Mouse (Mus musculus) intestine, embryonic 16.5 days (tissue): ENCODE measurements around the gene Baz2b. TPM values are rescaled to one million over a fixed set of nuclear protein-coding genes. Genes with fewer than 3 reads are reported as not detected.

ENCODE experiments used
- ATAC-seq: fragments of 200-750 bp; cut with Nextera tagmentation; 2 replicates; pipeline ENCODE4 v1.8.0; 2017; ENCODE audit warnings: moderate TSS enrichment, moderate library complexity
- H3K27ac ChIP-seq: fragments of 300-500 bp; sonication (generic); 2 replicates; pipeline ENCODE4 v1.5.1; 2014; ENCODE audit warnings: mild to moderate bottlenecking, low read length
- H3K27me3 ChIP-seq: fragments of 300-500 bp; sonication (generic); replicated peaks from 2 replicates; pipeline ENCODE4 v1.6.1; 2014; ENCODE audit warnings: low read length, control low read depth, mixed read lengths; ENCODE audit not compliant: control insufficient read depth, insufficient read depth
- H3K36me3 ChIP-seq: fragments of 300-500 bp; sonication (generic); 2 replicates; pipeline ENCODE4 v1.6.1; 2014; ENCODE audit warnings: low read length, control low read depth; ENCODE audit not compliant: control insufficient read depth, insufficient read depth
- H3K4me1 ChIP-seq: fragments of 300-500 bp; sonication (generic); 2 replicates; pipeline ENCODE4 v1.6.1; 2014; ENCODE audit warnings: low read length, control low read depth, mixed read lengths; ENCODE audit not compliant: control insufficient read depth, insufficient read depth
- H3K4me2 ChIP-seq: fragments of 300-500 bp; sonication (generic); 2 replicates; pipeline ENCODE4 v1.6.1; 2014; ENCODE audit warnings: low read depth, low read length, control low read depth
- H3K4me3 ChIP-seq: fragments of 300-500 bp; sonication (generic); 2 replicates; pipeline ENCODE4 v1.5.1; 2014; ENCODE audit warnings: mild to moderate bottlenecking, low read length
- H3K9ac ChIP-seq: fragments of 300-500 bp; sonication (generic); 2 replicates; pipeline ENCODE4 v1.6.1; 2014; ENCODE audit warnings: low read depth, low read length
- H3K9me3 ChIP-seq: fragments of 300-500 bp; sonication (generic); 2 replicates; pipeline ENCODE4 v1.6.1; 2016; ENCODE audit warnings: low read length, control low read depth; ENCODE audit not compliant: control insufficient read depth
- WGBS: fragments of 180-500 bp; shearing (Covaris S2); extraction: QIAGEN DNeasy Blood & Tissue Kit; methylation state at CpG from one replicate; pipeline ENCODE4 v1.1.7; 2014; 5-methylcytosine and 5-hydroxymethylcytosine counted together
- polyA plus RNA-seq: library from polyadenylated mRNA; unstranded; fragments of >200 nt; fragmentation: Nextera tagmentation; extraction: Ambion mirVana; gene quantifications from 2 replicates; pipeline ENCODE4 v1.2.1, GENCODE M21; 2015

Baz2b gene
- polyA plus RNA-seq, 1 experiment from 2014 or later: 42.3 TPM

DNA sequence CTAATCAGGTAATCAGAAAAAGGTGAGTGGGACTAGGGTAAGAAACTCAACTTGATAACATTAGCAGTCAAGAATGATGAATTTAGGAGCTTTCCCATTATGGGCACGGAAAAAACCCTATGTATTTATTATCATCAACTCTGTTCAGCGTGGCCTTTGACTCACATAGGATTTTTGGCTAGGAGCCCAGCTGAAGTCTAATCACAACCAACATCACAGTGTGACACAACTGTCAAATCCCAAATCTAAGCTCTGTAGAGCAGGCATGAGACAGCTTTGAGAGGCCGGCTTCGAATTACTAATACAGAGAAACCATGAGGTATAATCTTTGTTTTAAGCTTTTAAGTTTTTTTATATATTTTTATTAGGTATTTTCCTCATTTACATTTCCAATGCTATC lies 113.0 kb downstream of the Baz2b start:
- Histone ChIP-seq H3K27ac (no peak overlapping the region), H3K9me3 (no peaks in the 10 kb centered on the region), H3K4me1 (no peaks in the 10 kb centered on the region), H3K27me3 (no peaks in the 10 kb centered on the region), H3K36me3 (no peaks in the 10 kb centered on the region), H3K9ac (no peak overlapping the region), H3K4me2 (no peak overlapping the region), H3K4me3 (no peak overlapping the region)
- WGBS: 82% methylated on average over 4 of the region's 4 CpGs
- no peak for ATAC-seq

GRCm38 (mm10) chr2:60090280-60090679 lies 119.4 kb downstream of the Baz2b start:
- Histone ChIP-seq H3K4me1 (peaks cover 9% of the 10 kb centered on the region), H3K27me3 (no peaks in the 10 kb centered on the region), H3K36me3 (no peaks in the 10 kb centered on the region), H3K9me3 (no peaks in the 10 kb centered on the region), H3K9ac (no peak overlapping the region), H3K27ac (no peak overlapping the region), H3K4me2 (no peak overlapping the region), H3K4me3 (no peak overlapping the region)
- ATAC-seq: peak; percentile 46; the same call in 1 of the 2 replicates
- 55% methylated on average over 6 of the region's 6 CpGs for WGBS

DNA sequence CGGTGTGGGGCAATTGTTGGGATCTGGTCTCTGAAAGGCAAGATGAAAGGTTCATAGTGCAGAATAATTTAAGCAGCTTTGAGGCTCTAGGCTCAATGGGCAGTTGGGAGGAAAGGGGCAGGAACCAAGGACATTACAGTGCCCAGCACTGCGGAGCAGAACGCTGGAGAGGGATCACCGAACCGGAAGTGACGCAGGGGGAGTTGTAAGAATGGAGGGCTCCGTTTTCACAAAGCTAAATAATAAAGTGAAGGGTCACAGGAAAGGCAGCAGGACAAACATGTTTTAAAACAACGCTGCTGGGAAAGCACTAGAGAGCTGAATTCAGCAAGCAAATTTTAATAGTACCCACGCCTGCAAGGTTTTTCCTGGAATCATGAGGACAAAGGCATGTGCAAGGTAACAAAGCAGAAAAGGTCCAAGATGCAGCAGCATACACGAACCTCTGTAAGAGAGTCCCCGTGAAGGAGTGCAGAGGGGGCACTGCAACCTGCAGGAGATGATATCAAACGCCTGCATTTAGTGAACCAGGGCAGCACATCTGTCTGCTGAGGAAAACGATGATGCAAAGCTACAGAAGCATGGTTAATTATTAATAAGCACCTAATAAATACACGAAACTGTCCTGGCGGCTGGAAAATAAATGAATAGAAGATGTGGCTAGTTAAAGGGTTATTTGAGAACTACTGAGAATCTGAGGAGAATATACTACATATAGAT lies 120.0 kb downstream of the Baz2b start:
- no peak overlapping the region for H3K9ac ChIP-seq
- peaks cover 9% of the 10 kb centered on the region for H3K4me1 ChIP-seq
- no peak overlapping the region for H3K27ac ChIP-seq
- peak; percentile 61 for ATAC-seq
- 51% methylated on average over 15 of the region's 15 CpGs for WGBS
- no peaks in the 10 kb centered on the region for H3K36me3 ChIP-seq
- H3K9me3 ChIP-seq: no peaks in the 10 kb centered on the region
- no peak overlapping the region for H3K4me2 ChIP-seq
- H3K4me3 ChIP-seq: no peak overlapping the region
- no peaks in the 10 kb centered on the region for H3K27me3 ChIP-seq

DNA sequence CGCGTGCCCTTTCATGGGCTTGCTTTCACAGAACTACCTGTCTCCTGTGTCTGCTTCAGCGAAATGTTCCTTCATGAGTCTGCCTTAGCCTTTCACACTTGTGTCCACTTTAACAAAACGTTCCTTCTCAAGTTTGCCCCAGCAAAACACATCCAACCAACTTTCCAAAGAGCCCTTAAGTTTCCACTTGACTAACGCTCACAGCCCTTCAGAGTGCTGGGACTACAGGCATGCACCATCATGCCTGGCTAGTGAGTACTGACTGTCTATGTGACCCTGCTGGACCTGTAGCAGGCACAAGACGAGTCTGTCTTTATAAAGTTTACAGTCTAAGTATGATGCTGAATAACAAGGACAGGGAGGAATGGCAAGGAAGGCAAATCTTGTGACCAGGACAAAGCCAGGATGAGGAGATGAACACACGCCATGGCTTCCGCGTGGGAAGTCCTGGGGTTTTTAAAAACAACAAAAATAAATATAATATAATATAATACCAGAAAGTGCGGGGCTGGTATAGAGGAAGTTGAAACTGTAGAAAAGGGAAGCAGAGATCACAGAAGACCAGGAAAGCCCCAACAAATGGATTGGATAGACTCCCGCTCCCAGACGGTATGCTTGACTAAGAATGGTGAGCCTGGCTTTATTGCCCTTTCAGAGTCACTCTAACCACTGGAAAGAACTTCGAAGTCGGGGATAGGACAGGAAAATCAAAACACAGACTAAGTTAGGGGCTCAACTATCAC lies 120.7 kb downstream of the Baz2b start:
- Histone ChIP-seq H3K4me3 (no peak overlapping the region), H3K4me1 (peaks cover 9% of the 10 kb centered on the region), H3K9ac (no peak overlapping the region), H3K36me3 (no peaks in the 10 kb centered on the region), H3K9me3 (no peaks in the 10 kb centered on the region), H3K27me3 (no peaks in the 10 kb centered on the region), H3K27ac (no peak overlapping the region), H3K4me2 (no peak overlapping the region)
- no peak for ATAC-seq
- WGBS: 86% methylated on average over 14 of the region's 14 CpGs

DNA sequence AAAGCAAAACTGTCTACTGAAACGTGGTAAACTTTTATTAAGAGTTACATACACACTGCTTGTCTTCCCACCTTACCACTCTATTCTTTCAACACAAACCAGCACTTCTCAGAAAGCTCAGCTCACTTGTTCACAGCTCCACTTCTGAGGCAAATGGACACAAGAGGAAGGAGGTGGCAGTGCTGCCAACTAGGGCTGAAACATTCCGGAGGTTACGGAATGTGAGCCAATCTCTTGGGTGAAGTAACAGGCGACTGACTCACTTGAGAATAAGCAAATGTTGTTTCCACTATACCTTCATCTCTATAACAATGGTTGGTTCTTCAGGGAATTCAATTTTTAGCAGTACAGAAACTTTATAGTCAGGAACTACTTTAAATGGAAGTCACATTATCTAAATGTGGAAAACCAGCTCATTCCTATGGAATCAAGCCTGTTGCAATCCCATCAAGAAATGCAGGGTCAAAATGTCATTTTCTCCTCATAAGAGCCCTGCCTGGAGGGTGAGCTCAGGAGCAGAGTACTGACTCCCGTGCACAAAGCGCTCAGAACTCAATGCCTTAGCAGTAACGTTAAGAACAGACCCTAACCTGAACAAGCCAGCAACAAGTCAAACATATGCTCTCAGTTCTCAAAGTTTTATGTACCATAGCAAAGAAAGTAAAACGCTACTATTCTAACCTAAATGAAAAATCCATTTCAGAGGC lies 123.3 kb downstream of the Baz2b start:
- WGBS: 77% methylated on average over 8 of the region's 8 CpGs
- no peaks in the 10 kb centered on the region for H3K27me3 ChIP-seq
- H3K36me3 ChIP-seq: no peaks in the 10 kb centered on the region

GRCm38 (mm10) chr2:60084823-60085222 lies 124.8 kb downstream of the Baz2b start:
- no peak for ATAC-seq
- Histone ChIP-seq H3K4me1 (peaks cover 12% of the 10 kb centered on the region; the same call in 1 of the 2 replicates), H3K4me3 (no peak overlapping the region), H3K36me3 (no peaks in the 10 kb centered on the region), H3K4me2 (no peak overlapping the region), H3K27me3 (no peaks in the 10 kb centered on the region), H3K27ac (no peak overlapping the region), H3K9ac (no peak overlapping the region), H3K9me3 (no peaks in the 10 kb centered on the region)
- 93% methylated on average over 1 of the region's 1 CpGs for WGBS

More for the DNA sequence above, 123.3 kb downstream of the Baz2b start:
- H3K4me1 ChIP-seq: peaks cover 16% of the 10 kb centered on the region
- no peak overlapping the region for H3K4me2 ChIP-seq
- no peak overlapping the region for H3K9ac ChIP-seq
- H3K9me3 ChIP-seq: no peaks in the 10 kb centered on the region
- no peak overlapping the region for H3K4me3 ChIP-seq
- ATAC-seq: no peak
- H3K27ac ChIP-seq: no peak overlapping the region

DNA sequence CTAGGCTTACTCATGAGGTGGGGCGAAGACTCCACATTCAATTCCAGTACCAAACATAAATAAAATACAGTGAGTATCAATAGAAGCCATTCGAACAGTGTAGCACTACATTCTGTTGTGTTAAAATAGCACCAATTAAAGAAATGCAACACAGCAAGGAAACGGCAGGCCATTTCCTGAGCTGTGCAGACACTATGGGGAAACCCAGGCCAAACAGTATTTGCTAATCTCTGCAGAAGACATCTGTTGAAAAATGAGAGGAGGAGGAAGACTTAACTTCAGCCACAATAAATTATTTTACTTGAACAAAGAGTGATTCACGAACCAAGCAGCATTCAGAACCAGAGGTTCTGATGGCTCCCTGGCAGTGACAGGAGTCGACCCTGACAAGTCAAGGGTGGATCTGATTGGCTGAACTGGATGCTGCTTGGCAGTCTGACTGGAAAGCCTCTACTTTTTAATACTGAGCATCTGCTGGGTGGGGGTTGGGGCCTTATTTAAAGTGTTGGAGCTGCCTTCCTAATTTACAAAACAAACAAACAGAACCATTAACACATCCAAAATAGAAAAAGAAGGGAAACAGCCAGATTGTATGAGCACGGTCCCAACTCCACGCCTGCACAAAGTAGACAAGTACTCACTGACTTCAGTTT lies 126.5 kb downstream of the Baz2b start:
- Histone ChIP-seq H3K9me3 (no peaks in the 10 kb centered on the region), H3K4me1 (peaks cover 7% of the 10 kb centered on the region; the same call in 1 of the 2 replicates), H3K9ac (no peak overlapping the region), H3K27ac (no peak overlapping the region), H3K36me3 (no peaks in the 10 kb centered on the region), H3K27me3 (no peaks in the 10 kb centered on the region), H3K4me3 (no peak overlapping the region), H3K4me2 (no peak overlapping the region)
- 60% methylated on average over 7 of the region's 7 CpGs for WGBS
- no peak for ATAC-seq

- no peak overlapping the region for H3K4me3 ChIP-seq
- WGBS: 89% methylated on average over 4 of the region's 4 CpGs
- H3K36me3 ChIP-seq: no peaks in the 10 kb centered on the region
- H3K27ac ChIP-seq: no peak overlapping the region
- H3K27me3 ChIP-seq: no peaks in the 10 kb centered on the region
- peaks cover 7% of the 10 kb centered on the region; the same call in 1 of the 2 replicates for H3K4me1 ChIP-seq
- no peak for ATAC-seq
- H3K4me2 ChIP-seq: no peak overlapping the region
- no peaks in the 10 kb centered on the region for H3K9me3 ChIP-seq
- no peak overlapping the region for H3K9ac ChIP-seq
These were observed 127.4 kb downstream of the Baz2b start for GRCm38 (mm10) chr2:60082225-60082624.

- 41% methylated on average over 4 of the region's 4 CpGs for WGBS
- no peak for ATAC-seq
- Histone ChIP-seq H3K4me1 (peaks cover 7% of the 10 kb centered on the region; the same call in 1 of the 2 replicates), H3K4me3 (no peak overlapping the region), H3K27ac (no peak overlapping the region), H3K9ac (no peak overlapping the region), H3K36me3 (no peaks in the 10 kb centered on the region), H3K4me2 (no peak overlapping the region), H3K27me3 (no peaks in the 10 kb centered on the region), H3K9me3 (no peaks in the 10 kb centered on the region)
These were observed 128.8 kb downstream of the Baz2b start for GRCm38 (mm10) chr2:60080831-60081230.
